Mouse (Mus musculus) liver, embryonic 18 days (tissue): ENCODE measurements around the gene Gsx2. TPM values are rescaled to one million over a fixed set of nuclear protein-coding genes. Genes with fewer than 3 reads are reported as not detected.

Source experiments
- polyA plus RNA-seq: library from polyadenylated mRNA; depleted of rRNA; stranded (reverse); fragments of >200 nt; gene quantifications from 2 replicates; pipeline ENCODE4 v1.2.3, GENCODE M21; 2012; rRNA removed

Gene Gsx2
- polyA plus RNA-seq = not detected in 2 replicates

GRCm38 (mm10) chr5:75075383-75075941 is at the start of gene Gsx2:
Gsx2 (plus strand) TSS chr5:75075601.

GRCm38 (mm10) chr5:75044310-75044904 is 31.0 kb upstream of the Gsx2 start, which contains the start of gene Chic2:
Chic2 (minus strand) TSS chr5:75044774.

Other genes starting within 250 kb of the Gsx2 start
- 14.8 and 16.8 TPM in 2 replicates for gene Chic2, start 30.8 kb upstream of the Gsx2 start, polyA plus RNA-seq
- 1.4 TPM in 2 replicates for gene Pdgfra, start 76.7 kb downstream of the Gsx2 start, polyA plus RNA-seq